Mouse (Mus musculus): ENCODE data around the gene Unc5b. TPM values are rescaled to one million over a fixed set of nuclear protein-coding genes. Genes with fewer than 3 reads are reported as not detected.

Gene Unc5b
- polyA plus RNA-seq, 1 experiment from 2014 or later: 10.2 TPM

DNA sequence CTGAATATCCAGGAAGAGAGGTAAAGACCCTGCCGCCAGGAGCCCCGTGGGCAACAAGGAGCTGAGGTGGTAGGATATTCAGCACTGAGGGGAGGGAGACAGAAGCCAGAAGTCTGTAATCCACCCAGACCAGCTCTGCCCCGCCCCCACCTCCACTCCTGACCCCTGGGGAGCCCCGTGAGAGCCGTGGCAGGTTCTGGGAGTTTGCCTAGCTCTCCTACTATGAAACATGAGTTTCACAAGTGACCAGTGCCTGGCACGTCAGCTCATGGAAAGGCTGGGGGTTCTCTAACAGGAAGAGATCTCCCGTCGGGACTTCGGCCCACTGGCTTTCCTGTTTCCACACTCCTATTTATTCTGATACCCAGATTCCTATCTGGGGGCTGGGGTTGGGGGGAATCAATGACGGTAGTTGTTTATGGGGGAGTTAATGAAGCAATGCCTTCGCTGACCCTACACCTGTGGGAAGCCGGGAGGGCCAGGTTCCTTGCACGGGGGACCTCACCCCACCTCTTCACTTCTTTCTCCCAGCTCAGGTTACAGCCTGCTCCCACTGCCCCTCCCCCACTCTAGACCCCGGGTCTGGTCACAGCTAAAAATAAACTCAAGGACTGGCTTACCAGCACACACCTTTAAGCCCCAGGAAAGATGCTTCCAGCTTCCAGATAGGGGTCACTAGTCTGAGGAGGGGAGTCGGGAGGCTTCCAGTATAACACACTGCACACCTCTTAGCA lies 19.4 kb downstream of the Unc5b start:
- Histone ChIP-seq H3K36me3 (ENCODE audit: control insufficient read depth, insufficient read depth, low read length) (no peaks in the 10 kb centered on the region), H3K4me1 (ENCODE audit: control insufficient read depth, insufficient read depth, low read length) (peaks cover 94% of the 10 kb centered on the region), H3K9ac (ENCODE audit: low read length) (peak overlapping the region; percentile 41), H3K4me3 (ENCODE audit: low read depth, low read length) (0 out of 2 replicates have a peak overlapping the region, but pooled peaks have one; percentile 1), H3K9me3 (ENCODE audit: control insufficient read depth, low read length) (no peaks in the 10 kb centered on the region), H3K4me2 (ENCODE audit: low read depth, severe bottlenecking) (peak overlapping the region; percentile 42), H3K27me3 (ENCODE audit: control insufficient read depth, insufficient read depth, low read length) (no peaks in the 10 kb centered on the region), H3K27ac (replicated peaks; ENCODE audit: low read depth, low read length) (peak overlapping the region; percentile 93)
- ATAC-seq (ENCODE audit: insufficient number of reproducible peaks, low FRiP score, low TSS enrichment, low read depth): 0 out of 2 replicates have a peak, but pooled peaks have one; percentile 40
- 2% methylated on average over 15 of the region's 15 CpGs for WGBS
- DNase-seq (ENCODE audit: low spot score): peak; percentile 87

GRCm38 (mm10) chr10:60808447-60808846 lies 22.9 kb downstream of the Unc5b start:
- no peak overlapping the region; the same call in none of the 2 replicates for H3K4me2 ChIP-seq (ENCODE audit: low read depth, severe bottlenecking)
- H3K27ac ChIP-seq (replicated peaks; ENCODE audit: low read depth, low read length): peak overlapping the region; percentile 85
- no peak overlapping the region for H3K4me3 ChIP-seq (ENCODE audit: low read depth, low read length)
- H3K9ac ChIP-seq (ENCODE audit: low read length): no peak overlapping the region
- H3K27me3 ChIP-seq (ENCODE audit: control insufficient read depth, insufficient read depth, low read length): no peaks in the 10 kb centered on the region
- no peak for DNase-seq (ENCODE audit: low spot score)
- ATAC-seq (ENCODE audit: insufficient number of reproducible peaks, low FRiP score, low TSS enrichment, low read depth): no peak
- no peaks in the 10 kb centered on the region for H3K36me3 ChIP-seq (ENCODE audit: control insufficient read depth, insufficient read depth, low read length)
- peaks cover 82% of the 10 kb centered on the region for H3K4me1 ChIP-seq (ENCODE audit: control insufficient read depth, insufficient read depth, low read length)
- no peaks in the 10 kb centered on the region for H3K9me3 ChIP-seq (ENCODE audit: control insufficient read depth, low read length)
- 69% methylated on average over 6 of the region's 6 CpGs for WGBS

- 0 out of 2 replicates have a peak overlapping the region, but pooled peaks have one; percentile 9 for H3K9ac ChIP-seq (ENCODE audit: low read length)
- H3K4me3 ChIP-seq (ENCODE audit: low read depth, low read length): no peak overlapping the region
- H3K36me3 ChIP-seq (ENCODE audit: control insufficient read depth, insufficient read depth, low read length): no peaks in the 10 kb centered on the region
- WGBS: 22% methylated on average over 22 of the region's 22 CpGs
- peak; percentile 78 for DNase-seq (ENCODE audit: low spot score)
- H3K27ac ChIP-seq (replicated peaks; ENCODE audit: low read depth, low read length): peak overlapping the region; percentile 85
- ATAC-seq (ENCODE audit: insufficient number of reproducible peaks, low FRiP score, low TSS enrichment, low read depth): no peak
- peaks cover 79% of the 10 kb centered on the region for H3K4me1 ChIP-seq (ENCODE audit: control insufficient read depth, insufficient read depth, low read length)
- peak overlapping the region; percentile 23 for H3K4me2 ChIP-seq (ENCODE audit: low read depth, severe bottlenecking)
- no peaks in the 10 kb centered on the region for H3K27me3 ChIP-seq (ENCODE audit: control insufficient read depth, insufficient read depth, low read length)
- H3K9me3 ChIP-seq (ENCODE audit: control insufficient read depth, low read length): no peaks in the 10 kb centered on the region
Measured at GRCm38 (mm10) chr10:60807531-60808185, 23.7 kb downstream of the Unc5b start.

DNA sequence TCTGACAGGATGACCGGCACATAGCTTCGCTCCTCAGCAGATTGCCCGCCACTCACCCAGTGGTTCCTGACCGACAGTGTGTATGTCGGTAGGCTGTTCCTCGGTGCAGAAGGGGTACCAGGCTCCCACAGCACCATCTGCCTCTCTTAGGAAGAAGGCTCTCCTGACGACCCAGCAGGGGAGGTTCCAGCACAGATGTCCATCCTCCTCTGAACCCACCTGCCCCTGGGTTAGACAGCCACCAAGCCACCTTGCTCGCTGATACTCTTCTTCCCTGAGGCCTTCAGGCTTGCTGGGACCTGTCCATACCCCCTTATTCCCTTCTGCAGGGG lies 25.2 kb downstream of the Unc5b start:
- DNase-seq (ENCODE audit: low spot score): no peak
- Histone ChIP-seq H3K4me1 (ENCODE audit: control insufficient read depth, insufficient read depth, low read length) (peaks cover 78% of the 10 kb centered on the region), H3K4me3 (ENCODE audit: low read depth, low read length) (no peak overlapping the region), H3K27me3 (ENCODE audit: control insufficient read depth, insufficient read depth, low read length) (no peaks in the 10 kb centered on the region), H3K36me3 (ENCODE audit: control insufficient read depth, insufficient read depth, low read length) (no peaks in the 10 kb centered on the region), H3K9ac (ENCODE audit: low read length) (no peak overlapping the region), H3K9me3 (ENCODE audit: control insufficient read depth, low read length) (no peaks in the 10 kb centered on the region), H3K27ac (replicated peaks; ENCODE audit: low read depth, low read length) (no peak overlapping the region), H3K4me2 (ENCODE audit: low read depth, severe bottlenecking) (no peak overlapping the region)
- 64% methylated on average over 8 of the region's 8 CpGs for WGBS
- no peak for ATAC-seq (ENCODE audit: insufficient number of reproducible peaks, low FRiP score, low TSS enrichment, low read depth)

DNA sequence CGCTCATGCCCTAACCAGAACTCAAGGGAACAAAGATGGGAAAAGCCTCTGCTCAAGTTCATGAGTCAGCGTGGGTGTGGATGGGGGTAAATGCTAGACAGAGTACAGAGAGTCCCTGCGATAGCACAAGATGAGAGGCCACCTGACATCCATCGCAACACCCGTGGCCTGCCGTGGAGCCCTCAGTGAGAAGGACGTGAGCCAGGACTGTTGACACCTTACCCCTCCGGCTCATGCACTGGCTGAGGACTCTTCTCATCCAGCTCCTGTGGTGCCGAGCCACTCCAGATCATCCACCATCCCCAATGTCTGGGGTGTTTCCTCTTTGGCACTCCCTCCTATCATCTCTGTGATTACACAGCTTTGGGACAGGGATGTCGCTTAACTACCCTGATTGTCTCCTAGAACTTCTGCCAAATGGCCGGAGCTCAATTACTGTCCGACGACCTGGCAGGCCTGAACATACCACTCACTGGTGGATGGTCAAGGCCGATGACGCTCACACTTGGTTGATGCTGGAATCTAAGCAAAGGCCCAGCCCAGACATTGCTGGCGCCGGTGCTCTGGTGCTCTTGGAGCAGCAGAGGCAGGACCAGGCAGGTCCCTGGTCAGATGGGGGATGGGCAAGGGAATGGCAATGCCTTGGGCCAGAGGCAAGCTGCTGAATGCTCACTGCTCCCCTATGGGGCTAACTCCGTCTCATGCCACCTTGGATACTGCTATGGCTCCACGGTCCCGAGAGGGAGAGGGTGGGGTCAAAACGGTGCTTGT lies 25.8 kb downstream of the Unc5b start:
- peaks cover 79% of the 10 kb centered on the region for H3K4me1 ChIP-seq (ENCODE audit: control insufficient read depth, insufficient read depth, low read length)
- no peak overlapping the region for H3K27ac ChIP-seq (replicated peaks; ENCODE audit: low read depth, low read length)
- no peaks in the 10 kb centered on the region for H3K27me3 ChIP-seq (ENCODE audit: control insufficient read depth, insufficient read depth, low read length)
- no peak for DNase-seq (ENCODE audit: low spot score)
- H3K4me2 ChIP-seq (ENCODE audit: low read depth, severe bottlenecking): no peak overlapping the region
- no peak overlapping the region for H3K9ac ChIP-seq (ENCODE audit: low read length)
- H3K9me3 ChIP-seq (ENCODE audit: control insufficient read depth, low read length): no peaks in the 10 kb centered on the region
- no peaks in the 10 kb centered on the region for H3K36me3 ChIP-seq (ENCODE audit: control insufficient read depth, insufficient read depth, low read length)
- WGBS: 58% methylated on average over 21 of the region's 21 CpGs
- no peak overlapping the region for H3K4me3 ChIP-seq (ENCODE audit: low read depth, low read length)
- ATAC-seq (ENCODE audit: insufficient number of reproducible peaks, low FRiP score, low TSS enrichment, low read depth): no peak

- H3K4me1 ChIP-seq (ENCODE audit: control insufficient read depth, insufficient read depth, low read length): peaks cover 81% of the 10 kb centered on the region
- DNase-seq (ENCODE audit: low spot score): no peak
- no peak for ATAC-seq (ENCODE audit: insufficient number of reproducible peaks, low FRiP score, low TSS enrichment, low read depth)
- H3K4me2 ChIP-seq (ENCODE audit: low read depth, severe bottlenecking): no peak overlapping the region
- H3K27me3 ChIP-seq (ENCODE audit: control insufficient read depth, insufficient read depth, low read length): no peaks in the 10 kb centered on the region
- WGBS: 34% methylated on average over 4 of the region's 4 CpGs
- no peak overlapping the region for H3K27ac ChIP-seq (replicated peaks; ENCODE audit: low read depth, low read length)
- H3K4me3 ChIP-seq (ENCODE audit: low read depth, low read length): no peak overlapping the region
- H3K9ac ChIP-seq (ENCODE audit: low read length): no peak overlapping the region
- no peaks in the 10 kb centered on the region for H3K9me3 ChIP-seq (ENCODE audit: control insufficient read depth, low read length)
- no peaks in the 10 kb centered on the region for H3K36me3 ChIP-seq (ENCODE audit: control insufficient read depth, insufficient read depth, low read length)
Measured at GRCm38 (mm10) chr10:60804865-60805264, 26.5 kb downstream of the Unc5b start.

DNA sequence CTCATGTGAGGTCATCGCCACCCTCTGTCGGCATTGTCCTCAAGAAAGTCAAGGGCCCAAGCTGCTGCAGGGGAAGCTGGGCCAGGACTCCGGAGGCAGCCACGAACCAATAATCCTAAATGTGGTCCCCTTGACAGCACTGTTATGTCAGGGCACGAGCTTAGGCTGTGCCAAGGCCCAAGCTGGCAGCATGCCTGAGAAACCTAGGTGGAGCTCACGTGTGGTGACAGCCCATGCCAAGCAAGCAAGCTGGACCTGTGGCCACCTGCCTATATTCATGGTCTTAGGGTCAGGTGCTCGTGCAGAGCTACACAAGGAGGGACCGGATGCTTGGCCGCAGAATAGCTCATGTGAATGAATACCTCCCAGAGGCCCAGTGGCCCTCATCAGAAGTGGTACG lies 27.4 kb downstream of the Unc5b start:
- no peaks in the 10 kb centered on the region for H3K36me3 ChIP-seq (ENCODE audit: control insufficient read depth, insufficient read depth, low read length)
- H3K9me3 ChIP-seq (ENCODE audit: control insufficient read depth, low read length): no peaks in the 10 kb centered on the region
- H3K27me3 ChIP-seq (ENCODE audit: control insufficient read depth, insufficient read depth, low read length): no peaks in the 10 kb centered on the region
- no peak overlapping the region for H3K9ac ChIP-seq (ENCODE audit: low read length)
- no peak for ATAC-seq (ENCODE audit: insufficient number of reproducible peaks, low FRiP score, low TSS enrichment, low read depth)
- H3K27ac ChIP-seq (replicated peaks; ENCODE audit: low read depth, low read length): no peak overlapping the region
- H3K4me1 ChIP-seq (ENCODE audit: control insufficient read depth, insufficient read depth, low read length): peaks cover 83% of the 10 kb centered on the region
- H3K4me2 ChIP-seq (ENCODE audit: low read depth, severe bottlenecking): no peak overlapping the region
- 87% methylated on average over 10 of the region's 10 CpGs for WGBS
- DNase-seq (ENCODE audit: low spot score): no peak
- no peak overlapping the region for H3K4me3 ChIP-seq (ENCODE audit: low read depth, low read length)

GRCm38 (mm10) chr10:60801898-60802412 lies 29.4 kb downstream of the Unc5b start:
- peaks cover 74% of the 10 kb centered on the region for H3K4me1 ChIP-seq (ENCODE audit: control insufficient read depth, insufficient read depth, low read length)
- H3K27ac ChIP-seq (replicated peaks; ENCODE audit: low read depth, low read length): no peak overlapping the region
- WGBS: 56% methylated on average over 12 of the region's 12 CpGs

More at GRCm38 (mm10) chr10:60801898-60802412, 29.4 kb downstream of the Unc5b start:
- no peaks in the 10 kb centered on the region for H3K9me3 ChIP-seq (ENCODE audit: control insufficient read depth, low read length)
- no peak overlapping the region for H3K9ac ChIP-seq (ENCODE audit: low read length)
- H3K4me3 ChIP-seq (ENCODE audit: low read depth, low read length): no peak overlapping the region
- ATAC-seq (ENCODE audit: insufficient number of reproducible peaks, low FRiP score, low TSS enrichment, low read depth): no peak
- no peak for DNase-seq (ENCODE audit: low spot score)
- no peak overlapping the region for H3K4me2 ChIP-seq (ENCODE audit: low read depth, severe bottlenecking)
- no peaks in the 10 kb centered on the region for H3K36me3 ChIP-seq (ENCODE audit: control insufficient read depth, insufficient read depth, low read length)
- no peaks in the 10 kb centered on the region for H3K27me3 ChIP-seq (ENCODE audit: control insufficient read depth, insufficient read depth, low read length)

Measured in limb, embryonic 11.5 days (tissue).